Mouse (Mus musculus) retina, embryonic 14.5 days (tissue): Measurements from ENCODE around the gene Nrg3.

Experiments used
- DNase-seq: peaks from one replicate; pipeline ENCODE4 v3.0.0-alpha.2; 2015; ENCODE audit warnings: low spot score

Gene Nrg3

DNA sequence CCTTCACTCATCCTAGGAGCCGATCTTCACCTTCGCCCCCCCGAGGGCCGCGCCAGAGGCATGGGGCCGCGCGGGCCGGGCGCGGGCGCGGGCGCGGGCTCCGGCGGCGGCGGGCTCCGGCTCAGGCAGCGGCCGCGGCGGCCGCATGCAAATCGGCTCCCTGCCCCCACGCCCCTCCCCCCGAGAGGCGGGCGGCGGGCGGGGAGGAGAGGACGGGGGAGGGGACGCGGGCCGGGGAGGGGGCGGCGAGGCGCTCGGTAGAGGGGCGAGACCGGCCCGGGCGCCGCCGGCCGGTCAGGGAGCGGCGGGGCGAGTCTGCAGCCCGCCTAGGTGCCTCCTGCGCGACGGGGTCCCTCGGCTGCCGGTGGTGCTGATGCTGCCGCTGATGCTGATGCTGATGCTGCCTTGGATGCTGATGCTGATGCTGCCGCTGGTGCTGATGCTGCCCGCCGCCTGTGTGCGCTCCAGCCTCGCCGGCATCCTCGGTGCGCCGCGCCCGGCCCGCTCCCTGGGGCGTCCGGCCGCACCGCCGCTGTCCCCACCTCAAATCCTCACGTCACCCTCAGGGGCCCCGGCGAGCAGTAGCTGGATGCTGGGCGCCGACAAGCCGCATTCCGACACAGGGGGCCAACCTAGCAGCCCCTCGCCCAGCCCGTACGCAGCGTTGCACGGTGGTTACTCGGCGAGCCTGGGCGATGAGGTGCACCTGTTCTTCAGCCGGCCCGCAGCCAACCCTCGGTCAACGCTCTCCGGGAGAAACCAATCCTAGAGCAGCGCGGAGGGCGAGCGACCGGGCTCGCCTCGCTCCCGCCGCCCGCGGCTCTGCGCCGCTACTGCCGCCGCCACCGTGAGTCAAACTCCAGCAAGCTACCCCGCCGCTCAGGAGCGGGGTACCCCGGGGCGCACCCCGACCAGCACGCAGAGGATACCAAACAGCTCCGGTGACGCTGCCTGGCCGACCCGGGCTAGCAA is at the start of gene Nrg3:
Nrg3 (minus strand) TSS at position 299 of the 972 bp plus-strand sequence.
- DNase-seq: peak; percentile 73

DNA sequence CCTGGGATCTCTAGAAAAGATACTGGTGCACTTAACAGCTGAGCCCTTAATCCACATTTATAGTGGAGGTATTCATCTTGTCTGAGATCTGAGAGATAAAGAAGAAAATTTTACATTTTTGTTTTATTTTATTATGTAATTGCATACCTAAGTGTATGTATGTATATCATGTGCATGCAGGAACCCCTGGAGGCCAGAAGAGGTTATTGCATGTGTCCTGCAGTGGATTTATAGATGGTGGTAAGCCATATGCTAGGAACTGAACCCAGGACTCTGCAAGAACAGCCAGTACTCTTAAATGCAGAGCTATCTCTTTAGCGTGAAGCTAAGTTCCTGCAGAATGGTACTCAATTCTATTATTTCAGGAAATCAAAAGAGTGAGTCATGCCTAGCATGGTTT is 36.1 kb upstream of the Nrg3 start:
- no peak for DNase-seq

DNA sequence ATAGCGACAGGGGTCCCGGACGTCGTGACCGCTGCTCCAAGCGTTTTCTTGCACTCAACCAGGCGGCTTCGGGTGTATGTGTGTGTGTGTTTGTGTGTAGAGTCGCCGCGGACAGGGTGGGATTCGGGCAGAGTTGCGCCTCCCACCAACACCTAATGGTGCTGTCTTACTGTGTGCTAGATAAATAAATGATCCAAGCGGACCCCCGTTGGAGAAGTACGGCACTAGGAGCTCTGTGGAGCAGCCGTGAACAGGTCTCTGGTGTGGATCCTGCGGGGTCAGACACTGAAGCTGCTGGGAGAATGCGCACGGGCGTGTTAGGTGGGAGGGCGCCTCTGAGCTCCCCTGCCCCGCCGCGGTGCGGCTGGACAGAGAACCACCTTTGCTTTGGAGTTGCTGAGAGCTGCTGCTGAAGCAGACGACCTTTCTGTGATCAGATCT is 903 bp upstream of the Nrg3 start:
- DNase-seq: peak; percentile 64

DNA sequence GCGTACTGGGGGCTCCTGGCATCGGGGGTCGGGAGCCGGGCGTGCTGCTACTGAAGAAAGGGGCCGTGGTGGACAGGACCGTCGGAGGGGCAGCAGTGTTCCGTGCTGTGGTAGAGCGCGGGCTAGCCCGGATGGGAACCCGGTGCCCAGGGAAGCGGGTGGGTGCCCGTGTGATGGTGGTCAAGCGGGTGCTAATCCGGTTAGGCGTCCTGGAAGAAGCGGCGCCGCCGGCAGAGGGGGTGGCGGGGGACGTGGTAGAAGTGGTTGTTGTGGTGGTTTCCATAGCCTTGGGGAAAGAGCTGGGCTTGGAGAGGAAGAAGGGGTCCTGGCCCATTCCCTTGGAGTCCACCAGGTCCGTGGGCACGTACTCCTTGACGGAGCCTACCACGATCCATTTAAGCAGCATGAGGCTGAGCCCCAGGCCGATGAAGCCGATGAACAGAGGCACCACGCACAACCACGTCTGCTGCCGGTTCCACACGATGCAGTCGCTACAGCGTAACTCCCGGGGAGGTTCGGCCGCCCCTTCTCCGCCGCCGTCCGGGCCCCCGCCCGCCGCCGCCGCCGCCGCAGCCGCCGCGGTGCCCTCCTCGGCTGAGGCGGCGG is 639 bp downstream of the Nrg3 start:
- peak; percentile 49 for DNase-seq

DNA sequence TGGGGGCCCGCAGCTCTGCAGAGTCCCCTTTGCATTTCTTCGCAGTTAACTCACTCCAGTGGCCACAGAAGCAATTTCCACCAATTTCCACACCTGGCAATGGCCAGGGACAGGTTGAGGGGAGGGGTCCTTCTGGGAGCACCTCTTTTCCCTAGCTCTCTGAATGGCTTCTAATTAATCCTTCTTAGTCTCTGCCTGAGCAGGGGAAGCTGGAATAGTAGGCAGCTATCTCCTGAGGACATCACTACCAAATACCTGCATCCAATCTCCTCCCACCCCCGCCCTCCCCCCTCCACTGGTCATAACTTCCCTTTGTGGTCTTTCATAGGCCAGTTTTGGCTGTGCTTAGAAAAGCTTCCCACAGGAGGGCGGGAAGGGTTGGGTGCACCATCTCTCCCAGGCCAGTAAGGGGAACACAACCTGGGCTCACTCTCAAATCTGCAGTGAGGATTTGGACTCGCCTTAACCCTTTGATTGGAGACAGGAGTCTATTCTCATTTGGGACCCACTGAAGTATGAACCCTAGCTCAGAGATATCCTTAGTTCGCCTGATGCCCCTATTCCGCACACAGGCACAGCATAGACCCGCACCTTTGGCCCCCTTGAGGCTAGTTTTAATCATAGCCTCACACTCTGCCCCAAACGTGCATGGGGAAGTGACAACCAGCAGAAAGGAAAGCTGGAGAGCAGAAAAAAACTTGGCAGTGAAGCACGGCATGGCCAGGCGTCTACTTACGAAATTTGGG is 1.5 kb downstream of the Nrg3 start:
- peak; percentile 60 for DNase-seq

DNA sequence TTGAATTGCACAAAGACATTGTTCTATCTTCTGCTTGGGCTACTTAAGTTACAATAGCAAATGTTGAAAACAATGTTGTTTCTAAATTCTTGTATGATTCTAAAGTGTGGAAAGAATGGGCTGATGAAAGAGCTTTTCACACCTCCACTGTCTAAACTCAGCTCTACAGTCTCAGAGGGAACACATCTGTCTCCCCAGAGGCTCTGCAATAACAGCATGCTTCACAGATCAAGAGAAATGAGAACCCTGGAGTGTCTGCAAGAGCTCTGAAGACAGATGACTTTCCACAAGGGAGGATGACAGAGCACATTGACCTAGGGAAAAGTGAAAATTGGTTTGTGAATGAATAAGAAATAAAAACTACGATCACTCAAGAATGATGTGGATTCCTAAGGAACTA is 27.4 kb downstream of the Nrg3 start:
- no peak for DNase-seq

DNA sequence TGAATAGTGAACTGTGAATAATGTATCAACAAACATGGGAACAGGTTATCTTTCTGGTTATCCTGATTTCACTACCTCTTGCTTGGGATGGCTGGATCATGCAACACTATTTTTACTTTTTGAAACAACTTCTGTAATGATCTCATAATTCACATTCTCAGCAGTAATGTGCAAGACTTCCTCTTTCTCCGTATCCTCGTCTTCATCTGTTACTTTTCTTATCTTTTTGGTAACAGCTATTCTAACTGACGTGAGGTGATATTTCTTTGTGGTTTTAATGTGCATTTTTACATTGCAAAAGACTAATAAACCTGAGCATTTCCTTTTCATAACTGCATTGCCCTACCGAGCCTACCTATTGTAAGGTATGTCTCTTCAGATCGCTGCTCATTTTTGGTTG is 44.4 kb downstream of the Nrg3 start:
- DNase-seq: no peak

DNA sequence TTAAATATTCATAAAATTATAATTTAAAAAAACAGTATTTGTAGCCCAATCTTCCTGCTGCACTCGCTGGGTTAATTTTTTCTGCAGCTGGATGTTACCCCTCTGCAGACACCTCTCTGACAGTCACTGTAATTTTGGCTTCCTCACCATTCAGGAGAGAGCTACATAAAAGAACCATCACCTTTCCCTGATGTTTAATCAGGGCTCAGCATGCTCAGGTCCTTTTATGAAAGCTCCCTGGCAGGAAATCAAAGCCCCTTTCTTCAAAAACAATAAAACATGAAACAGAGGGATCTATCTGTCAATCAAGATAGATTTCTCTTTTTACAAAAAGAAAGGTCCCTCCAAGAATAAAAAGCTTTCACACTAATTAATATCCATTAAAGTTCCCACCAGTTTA is 51.0 kb downstream of the Nrg3 start:
- no peak for DNase-seq

DNA sequence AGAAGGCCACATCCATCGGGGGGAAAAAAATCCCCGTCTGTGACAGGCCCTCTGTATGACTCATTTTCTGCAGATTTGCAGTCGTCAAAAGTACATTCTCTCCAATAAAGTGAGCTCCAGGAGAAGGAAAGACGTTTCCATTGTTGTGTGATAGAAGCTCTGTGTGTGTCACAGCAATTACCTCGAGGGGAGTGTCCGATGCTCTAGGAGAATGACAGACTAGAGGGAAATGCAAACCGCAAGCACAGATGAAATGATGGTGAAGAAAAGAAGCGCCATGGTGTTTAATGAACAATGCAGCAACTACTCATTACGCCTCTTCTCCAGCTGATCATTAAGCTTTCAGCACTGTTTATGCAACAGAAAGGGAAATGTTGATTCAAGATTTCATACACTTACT is 59.6 kb downstream of the Nrg3 start:
- no peak for DNase-seq

DNA sequence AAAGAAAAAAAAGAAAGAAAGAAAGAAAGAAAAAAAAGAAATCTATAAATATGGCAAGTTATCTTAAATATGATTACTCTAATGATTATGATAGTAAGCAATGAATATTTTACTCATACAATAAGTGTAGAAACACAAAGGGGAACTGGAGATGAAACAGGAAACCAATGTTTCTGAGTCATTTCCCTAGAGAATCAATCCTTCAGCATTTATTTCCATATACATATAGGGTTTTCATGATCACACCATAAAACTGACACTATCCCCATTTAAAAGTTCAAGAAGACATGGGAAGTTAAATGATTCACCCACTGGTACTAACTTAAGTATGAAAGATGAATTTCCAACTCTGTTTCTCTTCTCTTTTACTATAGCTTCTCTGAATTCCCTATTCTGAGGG is 86.0 kb downstream of the Nrg3 start:
- DNase-seq: no peak

DNA sequence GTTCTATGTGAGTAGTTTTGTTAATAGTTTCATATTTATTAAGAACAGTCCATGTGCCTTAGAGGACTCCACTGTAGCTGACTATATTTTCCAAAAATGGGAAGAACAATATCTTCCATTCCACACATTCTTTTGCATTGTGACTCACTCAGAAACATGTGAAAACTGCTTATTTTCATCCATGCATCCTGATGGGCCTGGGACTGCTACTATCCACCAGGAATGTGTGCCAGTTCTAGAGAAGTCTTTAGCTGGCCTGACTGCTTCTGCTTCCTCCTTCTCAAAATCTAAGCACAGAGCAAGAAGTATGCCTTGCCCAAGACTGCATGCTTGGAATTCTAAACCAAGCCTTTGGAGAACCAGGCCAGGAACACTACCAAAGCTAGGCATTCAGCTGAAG is 91.6 kb downstream of the Nrg3 start:
- no peak for DNase-seq

DNA sequence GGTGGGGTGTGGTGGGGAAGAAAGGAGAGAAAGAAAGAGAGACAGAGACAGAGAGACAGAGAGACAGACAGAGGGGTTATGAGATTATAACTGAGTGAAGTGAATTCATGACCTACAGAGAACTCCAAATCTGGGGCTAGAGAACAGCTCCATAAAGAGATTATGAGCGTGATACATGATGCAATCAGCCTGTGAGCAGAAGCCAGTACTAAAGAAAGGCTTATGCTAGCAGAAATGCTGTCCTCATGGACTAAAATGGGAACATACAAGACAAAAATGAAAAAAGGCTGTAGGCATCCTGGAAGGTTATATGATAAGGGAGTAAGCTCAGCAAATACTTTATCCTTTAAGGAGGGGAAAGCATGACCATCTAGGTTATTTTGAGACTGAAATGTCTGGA is 99.7 kb downstream of the Nrg3 start:
- no peak for DNase-seq

DNA sequence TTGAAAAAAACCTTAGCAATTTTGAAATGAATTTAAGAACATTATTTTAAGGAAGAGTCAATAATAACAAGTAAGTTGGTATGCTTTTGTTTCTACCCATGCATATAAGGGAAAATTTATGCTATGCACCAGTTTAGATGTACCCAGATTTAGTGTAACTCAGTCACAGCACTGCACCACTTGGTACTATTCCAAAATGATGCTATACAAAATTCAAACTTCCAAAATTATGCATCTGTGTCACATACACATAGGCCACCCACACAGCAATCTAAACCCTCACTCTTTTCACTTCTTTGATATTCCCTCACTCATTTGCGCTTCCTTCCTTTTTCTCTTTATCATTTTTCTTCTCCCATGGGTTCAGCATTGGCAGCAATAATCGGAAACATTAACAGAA is 116.6 kb downstream of the Nrg3 start:
- no peak for DNase-seq

DNA sequence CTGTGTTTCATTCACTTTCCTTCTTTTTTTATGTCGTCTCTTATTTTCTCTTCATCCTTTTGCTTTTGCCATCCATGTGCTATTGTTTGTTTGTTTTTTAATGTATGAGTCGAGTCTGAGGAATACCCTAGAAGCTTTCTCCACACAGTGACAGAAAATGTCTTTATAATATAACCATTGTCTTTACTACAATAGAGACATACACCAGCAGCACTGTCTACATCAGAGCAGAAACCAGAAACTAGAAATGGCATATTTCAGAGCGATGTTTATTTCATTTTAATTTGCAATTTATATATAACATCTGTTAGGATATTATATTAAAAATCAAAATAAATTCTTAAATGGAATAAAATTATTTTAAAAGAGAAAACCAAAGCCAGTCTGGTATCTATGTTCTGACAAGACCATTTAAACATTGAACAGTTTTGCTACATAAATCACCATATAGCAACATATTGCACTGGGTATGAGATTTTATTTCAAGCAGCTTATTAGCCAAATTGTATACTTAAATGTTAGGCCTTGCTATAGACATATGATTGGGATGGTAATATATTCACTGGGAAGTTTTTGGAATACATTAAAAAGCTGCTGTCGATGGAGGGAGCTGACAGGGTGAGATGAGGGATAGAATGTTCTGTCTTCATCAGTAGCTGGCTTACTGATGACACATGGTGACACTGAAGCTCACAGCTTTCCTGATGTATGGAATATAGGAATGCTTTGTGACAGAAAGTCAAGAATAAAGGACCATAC is 120.7 kb downstream of the Nrg3 start:
- DNase-seq: no peak

DNA sequence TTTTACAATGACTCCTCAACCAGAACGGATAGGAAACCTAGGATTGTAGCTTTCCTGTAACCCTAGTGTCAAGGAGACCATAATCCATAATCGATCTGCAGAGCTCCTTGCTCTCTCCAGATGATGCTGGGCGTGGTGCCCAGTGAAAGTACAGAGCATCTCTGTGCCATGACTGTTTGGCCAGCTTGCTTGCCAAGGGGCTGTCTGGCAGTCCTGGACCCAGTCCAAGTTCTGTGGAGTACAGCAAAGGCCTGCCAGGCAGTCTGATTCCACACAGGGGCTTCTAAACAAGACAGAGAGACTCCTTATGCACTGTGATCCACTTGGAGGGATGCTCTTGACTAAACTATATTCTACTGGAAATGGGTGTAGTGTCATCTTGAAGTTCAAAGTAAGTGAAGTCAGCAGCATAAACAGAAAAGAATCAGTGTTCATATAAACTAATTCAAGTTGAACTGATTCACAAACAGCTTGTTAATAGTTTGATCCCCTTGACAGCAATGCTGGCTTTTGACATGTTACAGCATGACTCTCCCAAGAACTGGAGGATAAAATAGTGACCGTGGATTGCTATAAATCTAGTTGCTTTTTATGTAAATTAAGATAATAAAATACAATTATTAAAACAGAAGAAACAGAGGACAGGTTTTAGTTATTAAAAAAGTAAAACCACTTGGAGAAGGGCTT is 155.3 kb downstream of the Nrg3 start:
- no peak for DNase-seq

DNA sequence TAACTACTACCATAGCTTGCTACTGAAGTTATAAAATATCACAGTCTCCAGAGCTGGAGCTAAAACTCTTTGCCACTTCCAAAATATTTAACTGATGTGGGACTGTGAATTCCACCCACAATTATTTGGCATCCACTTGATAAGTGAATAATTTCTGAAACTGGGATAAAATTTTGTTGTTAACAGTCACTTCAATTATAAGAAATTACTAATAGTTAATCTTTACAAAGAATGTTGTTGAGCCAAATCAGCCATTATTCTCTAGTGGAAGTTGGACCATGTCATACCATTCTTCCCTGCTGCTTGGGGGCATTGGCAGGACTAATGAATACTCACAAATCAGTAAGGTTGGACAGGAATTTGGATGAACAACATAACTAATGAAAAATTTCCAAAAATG is 158.8 kb downstream of the Nrg3 start:
- no peak for DNase-seq

DNA sequence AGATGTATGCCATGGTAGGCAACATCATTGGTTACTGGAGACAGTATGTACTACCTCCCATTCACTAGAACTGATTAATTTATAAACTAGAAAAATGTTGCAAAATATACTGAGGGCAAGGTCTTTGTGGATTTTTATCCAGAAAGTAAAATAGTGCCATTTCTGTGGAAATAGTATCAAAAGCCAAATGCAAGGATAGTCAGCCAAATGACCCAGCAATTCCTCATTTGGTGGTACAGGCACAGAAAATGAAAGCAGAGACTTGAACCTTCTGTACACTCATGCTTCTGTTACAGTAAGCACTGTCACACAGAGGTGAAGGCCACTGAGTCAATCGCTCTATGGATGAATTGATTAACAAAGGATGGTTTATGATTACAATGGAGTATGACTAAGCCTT is 207.8 kb downstream of the Nrg3 start:
- no peak for DNase-seq

DNA sequence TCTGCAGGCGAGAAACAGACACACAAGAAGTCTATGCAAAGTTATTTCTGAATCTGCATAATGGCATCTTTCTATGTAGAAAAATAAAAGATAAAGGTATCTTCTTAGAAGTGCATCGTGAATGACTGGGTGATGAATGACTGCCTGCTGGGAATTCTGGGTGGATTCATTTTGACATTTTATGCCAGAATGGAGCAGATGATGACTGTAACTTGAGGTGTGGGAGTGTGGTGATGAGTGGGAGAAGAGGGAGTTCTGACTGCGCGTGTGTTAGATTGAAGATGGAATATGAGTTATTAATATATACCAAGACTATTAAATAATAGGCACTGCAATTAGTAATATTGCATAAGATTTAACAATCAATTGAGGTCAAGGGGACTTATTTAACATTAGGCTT is 208.5 kb downstream of the Nrg3 start:
- no peak for DNase-seq

DNA sequence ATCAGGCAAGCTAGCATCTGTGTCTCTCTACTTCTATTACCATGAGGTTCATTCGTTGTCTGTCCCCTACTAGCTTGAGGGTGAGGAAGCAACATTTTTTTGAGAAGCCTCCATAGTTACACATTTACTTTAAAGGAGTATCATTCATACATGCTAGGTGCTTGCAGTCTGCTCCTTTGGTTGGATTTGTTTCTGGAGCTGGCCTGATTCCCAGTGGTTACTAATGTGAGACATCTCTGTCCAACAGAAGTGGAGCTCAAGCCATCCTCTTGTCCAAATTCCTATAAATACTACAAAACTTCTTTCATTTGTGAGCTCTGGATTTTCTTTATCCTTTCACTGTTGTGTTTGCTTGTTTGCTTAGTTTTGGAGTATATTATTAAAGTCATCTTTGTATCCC is 211.9 kb downstream of the Nrg3 start:
- DNase-seq: no peak

DNA sequence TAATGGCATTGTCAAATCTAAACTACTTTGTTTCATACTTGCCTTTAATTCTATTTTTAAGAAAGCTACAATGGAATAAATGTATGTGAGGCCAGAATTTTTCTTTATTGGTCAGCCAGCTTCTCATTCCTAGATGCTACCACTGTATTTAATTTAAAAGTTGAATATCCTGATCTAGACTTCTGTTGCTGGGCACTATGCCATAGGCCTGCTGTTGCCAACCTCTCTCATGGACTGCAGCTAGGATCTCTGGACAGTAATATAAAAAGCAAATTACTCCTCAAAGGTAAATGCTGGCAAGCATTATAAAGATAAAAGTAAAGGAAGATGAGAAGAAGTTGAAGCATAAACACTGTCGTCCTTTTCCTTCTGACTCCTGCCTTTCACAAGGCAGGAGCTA is 217.5 kb downstream of the Nrg3 start:
- no peak for DNase-seq

DNA sequence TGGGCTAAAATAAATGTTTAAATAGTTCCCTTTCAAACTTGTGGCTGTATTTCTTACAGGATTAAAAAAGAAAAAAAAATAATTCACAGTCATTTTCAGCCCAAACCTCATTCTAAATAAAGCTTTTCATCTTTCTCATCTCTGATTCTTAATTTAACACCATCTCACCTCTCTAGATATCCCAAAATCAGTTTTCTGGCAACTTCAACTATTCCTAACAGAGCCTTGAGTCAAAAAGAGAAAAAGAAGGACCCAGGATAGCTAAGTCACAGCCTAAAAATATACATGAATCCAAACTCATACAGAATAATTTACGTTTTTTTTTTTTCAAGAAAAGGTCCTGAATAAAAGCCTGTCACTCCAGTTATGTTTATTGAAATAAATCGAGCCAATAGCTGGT is 232.6 kb downstream of the Nrg3 start:
- no peak for DNase-seq

DNA sequence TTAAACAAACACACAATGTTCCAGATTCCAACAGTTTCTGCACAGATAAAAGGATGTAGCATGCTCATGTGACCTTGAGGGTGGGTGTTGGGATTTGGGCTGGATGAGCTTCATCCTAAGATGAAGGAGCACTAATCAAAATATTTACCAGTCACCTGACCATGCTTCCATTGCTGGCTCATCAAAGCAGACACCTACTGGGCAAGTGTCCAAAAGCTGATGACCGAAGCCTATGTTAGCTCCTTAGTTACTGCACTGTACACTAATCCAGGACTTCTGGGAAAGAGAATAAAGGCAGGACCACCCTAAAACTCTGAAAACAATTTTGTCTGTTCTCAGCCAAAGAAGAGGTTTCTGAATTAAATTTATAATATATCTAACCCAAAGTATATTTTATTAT is 261.4 kb downstream of the Nrg3 start:
- no peak for DNase-seq
